Mouse (Mus musculus): Measurements from ENCODE around the gene Ascl2. TPM values are rescaled to one million over a fixed set of nuclear protein-coding genes. Genes with fewer than 3 reads are reported as not detected.

Gene Ascl2
- polyA plus RNA-seq, 1 experiment from 2014 or later: 6.2 TPM

GRCm38 (mm10) chr7:142967884-142968808 is 918 bp downstream of the Ascl2 start:
- peak overlapping the region; percentile 67 for H3K9ac ChIP-seq (ENCODE audit: low read length)
- H3K4me2 ChIP-seq (ENCODE audit: low read depth, low read length): peak overlapping the region; percentile 94
- WGBS: under 1% methylated on average over 90 of the region's 90 CpGs
- peak; percentile 46; the same call in 1 of the 2 replicates for ATAC-seq (ENCODE audit: insufficient read depth, low FRiP score)
- peak overlapping the region; percentile 88 for H3K27ac ChIP-seq (ENCODE audit: low read length)
- peak overlapping the region; percentile 52 for H3K4me3 ChIP-seq (replicated peaks; ENCODE audit: low read length)
- no peaks in the 10 kb centered on the region for H3K36me3 ChIP-seq (ENCODE audit: control insufficient read depth, insufficient read depth, low read length)
- H3K9me3 ChIP-seq (replicated peaks; ENCODE audit: control insufficient read depth, low read length): no peaks in the 10 kb centered on the region
- H3K4me1 ChIP-seq (ENCODE audit: control insufficient read depth, insufficient read depth, low read length): peaks cover 13% of the 10 kb centered on the region; the same call in 1 of the 2 replicates
- H3K27me3 ChIP-seq (ENCODE audit: control insufficient read depth, insufficient read depth, low read length): peaks cover 53% of the 10 kb centered on the region

- Histone ChIP-seq H3K27me3 (ENCODE audit: control insufficient read depth, insufficient read depth, low read length) (peaks cover 53% of the 10 kb centered on the region), H3K4me3 (replicated peaks; ENCODE audit: low read length) (peak overlapping the region; percentile 52), H3K4me2 (ENCODE audit: low read depth, low read length) (peak overlapping the region; percentile 94), H3K4me1 (ENCODE audit: control insufficient read depth, insufficient read depth, low read length) (peaks cover 13% of the 10 kb centered on the region; the same call in 1 of the 2 replicates), H3K9ac (ENCODE audit: low read length) (peak overlapping the region; percentile 67), H3K36me3 (ENCODE audit: control insufficient read depth, insufficient read depth, low read length) (no peaks in the 10 kb centered on the region), H3K27ac (ENCODE audit: low read length) (peak overlapping the region; percentile 88), H3K9me3 (replicated peaks; ENCODE audit: control insufficient read depth, low read length) (no peaks in the 10 kb centered on the region)
- WGBS: under 1% methylated on average over 36 of the region's 36 CpGs
- ATAC-seq (ENCODE audit: insufficient read depth, low FRiP score): peak; percentile 86
Observed at GRCm38 (mm10) chr7:142967414-142967883, 1.6 kb downstream of the Ascl2 start.

GRCm38 (mm10) chr7:142959752-142960151 is 9.3 kb downstream of the Ascl2 start:
- no peak overlapping the region for H3K9ac ChIP-seq (ENCODE audit: low read length)
- peaks cover 4% of the 10 kb centered on the region; the same call in 1 of the 2 replicates for H3K27me3 ChIP-seq (ENCODE audit: control insufficient read depth, insufficient read depth, low read length)
- H3K27ac ChIP-seq (ENCODE audit: low read length): no peak overlapping the region
- H3K4me1 ChIP-seq (ENCODE audit: control insufficient read depth, insufficient read depth, low read length): no peaks in the 10 kb centered on the region
- H3K4me2 ChIP-seq (ENCODE audit: low read depth, low read length): no peak overlapping the region
- no peak for ATAC-seq (ENCODE audit: insufficient read depth, low FRiP score)
- H3K4me3 ChIP-seq (replicated peaks; ENCODE audit: low read length): no peak overlapping the region
- WGBS: 66% methylated on average over 4 of the region's 4 CpGs
- H3K9me3 ChIP-seq (replicated peaks; ENCODE audit: control insufficient read depth, low read length): no peaks in the 10 kb centered on the region
- H3K36me3 ChIP-seq (ENCODE audit: control insufficient read depth, insufficient read depth, low read length): no peaks in the 10 kb centered on the region

GRCm38 (mm10) chr7:142958817-142959216 is 10.2 kb downstream of the Ascl2 start:
- no peak overlapping the region for H3K4me3 ChIP-seq (replicated peaks; ENCODE audit: low read length)
- H3K9me3 ChIP-seq (replicated peaks; ENCODE audit: control insufficient read depth, low read length): no peaks in the 10 kb centered on the region
- H3K27ac ChIP-seq (ENCODE audit: low read length): no peak overlapping the region
- no peaks in the 10 kb centered on the region for H3K36me3 ChIP-seq (ENCODE audit: control insufficient read depth, insufficient read depth, low read length)
- H3K4me1 ChIP-seq (ENCODE audit: control insufficient read depth, insufficient read depth, low read length): no peaks in the 10 kb centered on the region
- no peak for ATAC-seq (ENCODE audit: insufficient read depth, low FRiP score)
- no peak overlapping the region for H3K4me2 ChIP-seq (ENCODE audit: low read depth, low read length)
- H3K9ac ChIP-seq (ENCODE audit: low read length): no peak overlapping the region
- WGBS: 94% methylated on average over 1 of the region's 1 CpGs
- H3K27me3 ChIP-seq (ENCODE audit: control insufficient read depth, insufficient read depth, low read length): no peaks in the 10 kb centered on the region

GRCm38 (mm10) chr7:142956018-142956417 is 13.0 kb downstream of the Ascl2 start:
- no peak overlapping the region; the same call in 1 of the 2 replicates for H3K27ac ChIP-seq (ENCODE audit: low read length)
- H3K4me3 ChIP-seq (replicated peaks; ENCODE audit: low read length): no peak overlapping the region
- no peak overlapping the region; the same call in 1 of the 2 replicates for H3K9ac ChIP-seq (ENCODE audit: low read length)
- no peaks in the 10 kb centered on the region for H3K36me3 ChIP-seq (ENCODE audit: control insufficient read depth, insufficient read depth, low read length)
- no peaks in the 10 kb centered on the region for H3K9me3 ChIP-seq (replicated peaks; ENCODE audit: control insufficient read depth, low read length)
- H3K4me2 ChIP-seq (ENCODE audit: low read depth, low read length): no peak overlapping the region
- ATAC-seq (ENCODE audit: insufficient read depth, low FRiP score): peak; percentile 79
- WGBS: 64% methylated on average over 2 of the region's 2 CpGs
- H3K27me3 ChIP-seq (ENCODE audit: control insufficient read depth, insufficient read depth, low read length): no peaks in the 10 kb centered on the region
- H3K4me1 ChIP-seq (ENCODE audit: control insufficient read depth, insufficient read depth, low read length): no peaks in the 10 kb centered on the region

GRCm38 (mm10) chr7:142949568-142949967 is 19.5 kb downstream of the Ascl2 start:
- Histone ChIP-seq H3K36me3 (ENCODE audit: control insufficient read depth, insufficient read depth, low read length) (no peaks in the 10 kb centered on the region), H3K4me1 (ENCODE audit: control insufficient read depth, insufficient read depth, low read length) (no peaks in the 10 kb centered on the region), H3K27me3 (ENCODE audit: control insufficient read depth, insufficient read depth, low read length) (no peaks in the 10 kb centered on the region), H3K4me3 (replicated peaks; ENCODE audit: low read length) (no peak overlapping the region), H3K27ac (ENCODE audit: low read length) (no peak overlapping the region), H3K4me2 (ENCODE audit: low read depth, low read length) (no peak overlapping the region), H3K9me3 (replicated peaks; ENCODE audit: control insufficient read depth, low read length) (no peaks in the 10 kb centered on the region), H3K9ac (ENCODE audit: low read length) (no peak overlapping the region)
- ATAC-seq (ENCODE audit: insufficient read depth, low FRiP score): no peak
- 8% methylated on average over 1 of the region's 1 CpGs for WGBS

- Histone ChIP-seq H3K36me3 (ENCODE audit: control insufficient read depth, insufficient read depth, low read length) (no peaks in the 10 kb centered on the region), H3K27ac (ENCODE audit: low read length) (no peak overlapping the region), H3K4me1 (ENCODE audit: control insufficient read depth, insufficient read depth, low read length) (no peaks in the 10 kb centered on the region), H3K27me3 (ENCODE audit: control insufficient read depth, insufficient read depth, low read length) (no peaks in the 10 kb centered on the region), H3K9me3 (replicated peaks; ENCODE audit: control insufficient read depth, low read length) (no peaks in the 10 kb centered on the region), H3K4me2 (ENCODE audit: low read depth, low read length) (no peak overlapping the region), H3K4me3 (replicated peaks; ENCODE audit: low read length) (no peak overlapping the region), H3K9ac (ENCODE audit: low read length) (no peak overlapping the region)
- ATAC-seq (ENCODE audit: insufficient read depth, low FRiP score): no peak
Observed at GRCm38 (mm10) chr7:142937631-142938030, 31.4 kb downstream of the Ascl2 start.

GRCm38 (mm10) chr7:142935708-142936107 is 33.4 kb downstream of the Ascl2 start:
- H3K4me2 ChIP-seq (ENCODE audit: low read depth, low read length): no peak overlapping the region
- no peaks in the 10 kb centered on the region for H3K9me3 ChIP-seq (replicated peaks; ENCODE audit: control insufficient read depth, low read length)
- WGBS: 70% methylated on average over 14 of the region's 14 CpGs
- H3K36me3 ChIP-seq (ENCODE audit: control insufficient read depth, insufficient read depth, low read length): no peaks in the 10 kb centered on the region
- H3K4me3 ChIP-seq (replicated peaks; ENCODE audit: low read length): no peak overlapping the region
- peaks cover 3% of the 10 kb centered on the region; the same call in 1 of the 2 replicates for H3K4me1 ChIP-seq (ENCODE audit: control insufficient read depth, insufficient read depth, low read length)
- no peaks in the 10 kb centered on the region for H3K27me3 ChIP-seq (ENCODE audit: control insufficient read depth, insufficient read depth, low read length)
- H3K9ac ChIP-seq (ENCODE audit: low read length): no peak overlapping the region
- peak; percentile 51; the same call in 1 of the 2 replicates for ATAC-seq (ENCODE audit: insufficient read depth, low FRiP score)
- H3K27ac ChIP-seq (ENCODE audit: low read length): no peak overlapping the region

GRCm38 (mm10) chr7:142932469-142932868 is 36.6 kb downstream of the Ascl2 start:
- no peaks in the 10 kb centered on the region for H3K27me3 ChIP-seq (ENCODE audit: control insufficient read depth, insufficient read depth, low read length)
- no peak overlapping the region for H3K4me2 ChIP-seq (ENCODE audit: low read depth, low read length)
- no peak overlapping the region for H3K4me3 ChIP-seq (replicated peaks; ENCODE audit: low read length)
- ATAC-seq (ENCODE audit: insufficient read depth, low FRiP score): peak; percentile 62
- H3K9me3 ChIP-seq (replicated peaks; ENCODE audit: control insufficient read depth, low read length): no peaks in the 10 kb centered on the region
- H3K27ac ChIP-seq (ENCODE audit: low read length): peak overlapping the region; percentile 61; the same call in 1 of the 2 replicates
- no peak overlapping the region for H3K9ac ChIP-seq (ENCODE audit: low read length)
- WGBS: 47% methylated on average over 3 of the region's 3 CpGs
- peaks cover 3% of the 10 kb centered on the region; the same call in 1 of the 2 replicates for H3K4me1 ChIP-seq (ENCODE audit: control insufficient read depth, insufficient read depth, low read length)
- no peaks in the 10 kb centered on the region for H3K36me3 ChIP-seq (ENCODE audit: control insufficient read depth, insufficient read depth, low read length)
